Mouse (Mus musculus): ENCODE results near the gene Wdr77. TPM values are rescaled to one million over a fixed set of nuclear protein-coding genes. Genes with fewer than 3 reads are reported as not detected.
A peak's percentile ranks its signal among the peaks of the same experiment; 100 is the strongest.
"Not testable (repeated sequence)": the region's sequence is repeated elsewhere in the genome, so short reads cannot be mapped to it uniquely, and the experiment has no call there.

Wdr77 gene
- polyA plus RNA-seq (2014; fragmentation: Nextera tagmentation; extraction: Ambion mirVana) = 133 and 137 TPM in 2 replicates

DNA sequence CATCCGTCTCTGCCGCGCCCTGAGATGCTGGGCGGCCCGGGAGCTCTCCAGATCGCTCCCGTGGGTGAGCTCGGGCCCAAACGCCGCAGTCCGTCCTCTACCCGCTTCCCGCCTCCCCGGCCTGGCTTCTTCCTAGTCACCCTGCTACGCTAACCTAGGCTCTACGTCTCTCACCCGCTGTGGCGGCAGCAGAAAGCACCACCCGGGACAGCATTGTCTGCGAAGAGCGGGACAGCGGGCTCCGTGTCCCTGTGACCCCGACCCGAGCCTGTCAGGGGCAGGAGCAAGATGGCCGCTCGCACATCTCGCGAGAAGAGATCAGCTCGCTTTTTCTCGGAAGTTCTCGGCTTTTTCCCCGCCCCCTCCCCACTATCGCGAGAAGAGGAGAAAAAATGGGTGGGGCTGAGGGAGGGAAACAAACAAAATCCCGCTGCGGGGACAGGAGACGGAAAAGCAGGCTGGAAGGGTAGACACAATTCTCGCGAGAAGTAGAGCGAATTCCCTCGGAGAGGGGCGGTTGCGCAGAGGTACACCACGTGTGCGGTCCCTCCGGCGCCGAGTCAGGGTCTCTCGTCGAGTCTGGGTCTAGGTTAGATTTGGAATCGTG is at the start of gene Wdr77:
Gene Wdr77, plus strand, starts transcription at position 396 of the 607 bp plus-strand sequence.
- WGBS = under 1% methylated on average over 50 of the region's 52 CpGs

GRCm38 (mm10) chr3:105910519-105911190 is 48.5 kb upstream of the Wdr77 start:
- no peaks in the 10 kb centered on the region for H3K9me3 ChIP-seq (ENCODE audit: control insufficient read depth, low read length)
- H3K36me3 ChIP-seq (ENCODE audit: control insufficient read depth, insufficient read depth, low read length) = no peaks in the 10 kb centered on the region
- no peak overlapping the region for H3K27ac ChIP-seq (replicated peaks; ENCODE audit: low read depth, low read length)
- no peak overlapping the region for H3K4me2 ChIP-seq (ENCODE audit: low read depth, severe bottlenecking)
- H3K4me1 ChIP-seq (ENCODE audit: control insufficient read depth, insufficient read depth, low read length) = no peaks in the 10 kb centered on the region
- no peaks in the 10 kb centered on the region for H3K27me3 ChIP-seq (ENCODE audit: control insufficient read depth, insufficient read depth, low read length)
- DNase-seq (ENCODE audit: low spot score) (no peak), ATAC-seq (ENCODE audit: insufficient number of reproducible peaks, low FRiP score, low TSS enrichment, low read depth) (no peak)
- no peak overlapping the region for H3K4me3 ChIP-seq (ENCODE audit: low read depth, low read length)
- WGBS = 84% methylated on average over 11 of the region's 11 CpGs
- no peak overlapping the region for H3K9ac ChIP-seq (ENCODE audit: low read length)

More for the DNA sequence above, at the start of gene Wdr77:
- peaks cover 11% of the 10 kb centered on the region; the same call in 1 of the 2 replicates for H3K4me1 ChIP-seq (ENCODE audit: control insufficient read depth, insufficient read depth, low read length)
- H3K4me2 ChIP-seq (ENCODE audit: low read depth, severe bottlenecking) = peak within 1 kb of the TSS; percentile 76
- H3K9ac ChIP-seq (ENCODE audit: low read length) = peak within 1 kb of the TSS; percentile 94
- H3K9me3 ChIP-seq (ENCODE audit: control insufficient read depth, low read length) = no peaks in the 10 kb centered on the region
- no peaks in the 10 kb centered on the region for H3K27me3 ChIP-seq (ENCODE audit: control insufficient read depth, insufficient read depth, low read length)
- H3K4me3 ChIP-seq (ENCODE audit: low read depth, low read length) = peak within 1 kb of the TSS; percentile 86
- peaks cover 5% of the 10 kb centered on the region; the same call in 1 of the 2 replicates for H3K36me3 ChIP-seq (ENCODE audit: control insufficient read depth, insufficient read depth, low read length)
- DNase-seq (ENCODE audit: low spot score) (peak; percentile 99), ATAC-seq (ENCODE audit: insufficient number of reproducible peaks, low FRiP score, low TSS enrichment, low read depth) (peak; percentile 98)
- H3K27ac ChIP-seq (replicated peaks; ENCODE audit: low read depth, low read length) = peak within 1 kb of the TSS; percentile 65; the same call in 1 of the 2 replicates

GRCm38 (mm10) chr3:105912097-105912880 is 46.9 kb upstream of the Wdr77 start:
- Histone ChIP-seq H3K4me1 (ENCODE audit: control insufficient read depth, insufficient read depth, low read length) (no peaks in the 10 kb centered on the region), H3K9me3 (ENCODE audit: control insufficient read depth, low read length) (no peaks in the 10 kb centered on the region), H3K4me2 (ENCODE audit: low read depth, severe bottlenecking) (no peak overlapping the region), H3K36me3 (ENCODE audit: control insufficient read depth, insufficient read depth, low read length) (no peaks in the 10 kb centered on the region), H3K9ac (ENCODE audit: low read length) (no peak overlapping the region), H3K4me3 (ENCODE audit: low read depth, low read length) (no peak overlapping the region), H3K27me3 (ENCODE audit: control insufficient read depth, insufficient read depth, low read length) (no peaks in the 10 kb centered on the region), H3K27ac (replicated peaks; ENCODE audit: low read depth, low read length) (no peak overlapping the region)
- DNase-seq (ENCODE audit: low spot score) (no peak), ATAC-seq (ENCODE audit: insufficient number of reproducible peaks, low FRiP score, low TSS enrichment, low read depth) (no peak)
- WGBS = 70% methylated on average over 9 of the region's 9 CpGs

DNA sequence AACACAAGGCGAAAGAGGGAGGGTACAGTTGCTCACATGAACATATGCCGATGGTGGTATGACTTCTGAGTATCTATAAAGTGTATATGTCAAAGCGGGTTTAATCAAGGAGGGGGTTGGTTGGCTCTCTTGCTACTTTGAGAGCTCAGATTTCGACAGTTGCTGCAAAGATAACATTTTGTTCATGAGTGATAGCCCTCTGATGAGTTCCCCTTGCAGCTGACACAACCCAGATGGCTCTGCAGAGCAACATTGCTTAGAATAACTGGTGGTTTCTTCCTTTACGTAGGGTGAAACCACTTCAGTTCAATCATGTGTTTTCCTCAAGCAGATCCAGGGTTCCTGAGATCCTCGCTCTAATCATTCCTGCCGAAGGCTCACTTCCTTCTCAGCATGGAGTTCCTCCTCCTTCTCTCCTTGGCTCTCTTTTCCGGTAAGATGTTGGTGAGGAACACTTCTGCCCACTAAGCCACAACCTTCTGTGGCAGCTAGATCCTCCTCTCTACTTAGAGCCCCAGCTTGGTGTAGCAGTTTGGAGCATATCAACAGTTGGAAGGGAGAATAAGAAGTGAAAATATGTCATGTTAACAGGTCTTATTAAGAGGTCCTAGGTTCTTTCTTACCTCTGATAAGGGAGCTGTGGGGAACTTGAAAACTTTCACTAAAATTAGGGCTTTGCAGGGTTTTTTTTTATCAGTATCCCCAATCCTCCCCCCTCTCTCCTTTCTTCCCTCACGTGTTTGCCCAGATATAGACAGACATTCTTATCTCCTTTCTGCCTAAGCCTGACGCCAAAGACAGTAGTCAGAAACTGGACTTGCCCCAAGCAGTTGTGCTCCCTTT is 45.1 kb upstream of the Wdr77 start:
- H3K9me3 ChIP-seq (ENCODE audit: control insufficient read depth, low read length) = no peaks in the 10 kb centered on the region
- no peak for ATAC-seq (ENCODE audit: insufficient number of reproducible peaks, low FRiP score, low TSS enrichment, low read depth)
- 64% methylated on average over 10 of the region's 10 CpGs for WGBS
- H3K4me3 ChIP-seq (ENCODE audit: low read depth, low read length) = no peak overlapping the region
- DNase-seq (ENCODE audit: low spot score) = no peak
- H3K9ac ChIP-seq (ENCODE audit: low read length) = no peak overlapping the region
- H3K27me3 ChIP-seq (ENCODE audit: control insufficient read depth, insufficient read depth, low read length) = no peaks in the 10 kb centered on the region
- H3K36me3 ChIP-seq (ENCODE audit: control insufficient read depth, insufficient read depth, low read length) = no peaks in the 10 kb centered on the region
- H3K4me1 ChIP-seq (ENCODE audit: control insufficient read depth, insufficient read depth, low read length) = no peaks in the 10 kb centered on the region
- no peak overlapping the region for H3K4me2 ChIP-seq (ENCODE audit: low read depth, severe bottlenecking)
- H3K27ac ChIP-seq (replicated peaks; ENCODE audit: low read depth, low read length) = no peak overlapping the region

GRCm38 (mm10) chr3:105915281-105915680 is 43.9 kb upstream of the Wdr77 start:
- H3K27me3 ChIP-seq (ENCODE audit: control insufficient read depth, insufficient read depth, low read length) = no peaks in the 10 kb centered on the region
- no peak overlapping the region for H3K9ac ChIP-seq (ENCODE audit: low read length)
- no peaks in the 10 kb centered on the region for H3K36me3 ChIP-seq (ENCODE audit: control insufficient read depth, insufficient read depth, low read length)
- DNase-seq (ENCODE audit: low spot score) (no peak), ATAC-seq (ENCODE audit: insufficient number of reproducible peaks, low FRiP score, low TSS enrichment, low read depth) (no peak)
- H3K4me3 ChIP-seq (ENCODE audit: low read depth, low read length) = no peak overlapping the region
- H3K4me1 ChIP-seq (ENCODE audit: control insufficient read depth, insufficient read depth, low read length) = no peaks in the 10 kb centered on the region
- no peak overlapping the region for H3K4me2 ChIP-seq (ENCODE audit: low read depth, severe bottlenecking)
- no peaks in the 10 kb centered on the region for H3K9me3 ChIP-seq (ENCODE audit: control insufficient read depth, low read length)
- H3K27ac ChIP-seq (replicated peaks; ENCODE audit: low read depth, low read length) = no peak overlapping the region
- 42% methylated on average over 1 of the region's 1 CpGs for WGBS

DNA sequence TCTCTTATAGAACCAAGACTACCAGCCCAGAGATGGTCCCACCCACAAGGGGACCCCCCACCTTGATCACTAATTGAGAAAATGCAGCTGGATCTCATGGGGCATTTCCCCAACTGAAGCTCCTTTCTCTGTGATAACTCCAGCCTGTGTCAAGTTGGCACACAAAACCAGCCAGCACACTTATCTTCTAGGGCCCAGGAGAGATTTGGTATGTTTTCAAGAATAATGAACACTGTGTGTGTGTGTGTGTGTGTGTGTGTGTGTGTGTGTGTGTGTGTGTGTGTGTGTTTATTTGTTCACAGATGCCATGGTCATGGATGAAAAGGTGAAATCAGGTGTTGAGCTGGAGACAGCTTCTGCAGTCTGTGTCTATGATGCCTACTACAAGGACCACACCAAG is 42.7 kb upstream of the Wdr77 start:
- not testable (repeated sequence) for ATAC-seq (ENCODE audit: insufficient number of reproducible peaks, low FRiP score, low TSS enrichment, low read depth); DNase-seq (ENCODE audit: low spot score); H3K9ac ChIP-seq (ENCODE audit: low read length); H3K9me3 ChIP-seq (ENCODE audit: control insufficient read depth, low read length); H3K4me3 ChIP-seq (ENCODE audit: low read depth, low read length); H3K27me3 ChIP-seq (ENCODE audit: control insufficient read depth, insufficient read depth, low read length); H3K27ac ChIP-seq (replicated peaks; ENCODE audit: low read depth, low read length); H3K4me1 ChIP-seq (ENCODE audit: control insufficient read depth, insufficient read depth, low read length); H3K36me3 ChIP-seq (ENCODE audit: control insufficient read depth, insufficient read depth, low read length); H3K4me2 ChIP-seq (ENCODE audit: low read depth, severe bottlenecking)

DNA sequence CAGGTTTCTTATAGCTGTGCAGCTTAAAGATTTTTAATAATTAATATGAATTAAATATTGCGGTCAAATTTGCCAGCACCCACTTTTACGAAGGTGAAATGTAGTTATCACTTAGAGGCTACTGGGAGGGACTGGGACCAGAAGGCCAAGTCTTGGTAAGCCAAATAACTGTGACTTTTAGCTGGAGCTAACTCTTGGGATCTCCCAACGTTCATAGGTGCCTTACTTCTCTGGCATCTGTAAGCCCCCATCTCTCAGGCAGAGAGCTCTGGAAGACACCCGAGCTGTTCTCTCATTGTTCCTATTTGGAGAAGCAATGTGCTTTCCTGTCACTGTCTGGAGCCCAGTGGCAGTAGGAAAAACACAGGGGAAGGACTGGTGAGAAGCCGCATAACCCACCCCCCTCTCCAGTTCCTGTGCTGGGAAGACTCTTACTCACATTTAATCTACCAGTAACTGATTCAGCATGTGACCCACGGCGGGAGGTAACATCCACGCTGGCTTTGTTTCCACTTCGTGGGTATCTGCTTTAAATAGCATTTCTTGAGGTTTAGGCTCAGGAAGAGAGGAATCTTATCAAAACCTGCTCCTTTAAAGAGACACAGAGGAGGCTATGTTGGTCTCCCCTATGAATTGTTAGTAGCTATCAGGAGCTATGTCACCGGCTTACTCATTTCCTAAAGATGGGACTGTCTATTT is 41.4 kb upstream of the Wdr77 start:
- H3K4me3 ChIP-seq (ENCODE audit: low read depth, low read length) = no peak overlapping the region
- no peak for DNase-seq (ENCODE audit: low spot score)
- no peaks in the 10 kb centered on the region for H3K4me1 ChIP-seq (ENCODE audit: control insufficient read depth, insufficient read depth, low read length)
- no peaks in the 10 kb centered on the region for H3K9me3 ChIP-seq (ENCODE audit: control insufficient read depth, low read length)
- H3K36me3 ChIP-seq (ENCODE audit: control insufficient read depth, insufficient read depth, low read length) = no peaks in the 10 kb centered on the region
- H3K9ac ChIP-seq (ENCODE audit: low read length) = no peak overlapping the region
- 70% methylated on average over 10 of the region's 10 CpGs for WGBS
- H3K27me3 ChIP-seq (ENCODE audit: control insufficient read depth, insufficient read depth, low read length) = no peaks in the 10 kb centered on the region
- no peak overlapping the region for H3K27ac ChIP-seq (replicated peaks; ENCODE audit: low read depth, low read length)
- no peak for ATAC-seq (ENCODE audit: insufficient number of reproducible peaks, low FRiP score, low TSS enrichment, low read depth)
- no peak overlapping the region for H3K4me2 ChIP-seq (ENCODE audit: low read depth, severe bottlenecking)
